Mouse (Mus musculus): ENCODE data around the gene Gm3618.
"Not testable (repeated sequence)": the region's sequence is repeated elsewhere in the genome, so short reads cannot be mapped to it uniquely, and the experiment has no call there.

The Gm3618 gene

GRCm38 (mm10) chr14:6343578-6343977, at the start of gene Gm3618:
TSS of gene Gm3618 (minus strand) at chr14:6343678.
- DNase-seq (ENCODE audit: low spot score in 2 of 2): not testable (repeated sequence)

DNA sequence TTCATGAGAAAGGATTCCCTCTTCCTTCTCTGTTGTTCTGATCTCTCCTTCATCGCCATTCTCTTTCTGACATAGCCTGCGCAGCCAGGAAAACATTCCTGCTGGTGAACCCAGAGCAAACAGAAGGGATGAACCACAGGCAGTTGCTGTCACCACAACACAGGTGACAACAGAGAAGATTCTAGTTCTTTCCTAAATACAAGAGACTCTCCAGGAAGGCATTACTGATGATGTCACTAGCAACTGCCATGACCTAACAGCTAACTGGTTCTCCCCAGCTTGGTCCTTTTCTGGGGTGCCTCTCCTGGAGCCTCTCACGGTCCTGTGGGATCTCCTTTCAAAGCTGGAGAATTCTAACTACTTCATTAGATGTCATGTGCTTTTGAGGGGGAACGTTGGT, 46.7 kb upstream of the Gm3618 start, which contains the start of gene Gm16440:
Gene Gm16440, minus strand, starts transcription at position 101 of the 400 bp plus-strand sequence.
- DNase-seq (ENCODE audit: low spot score in 2 of 2): not testable (repeated sequence)

GRCm38 (mm10) chr14:6304743-6305142, 38.7 kb downstream of the Gm3618 start, which contains the start of gene Gm21103:
TSS of gene Gm21103 (minus strand) at chr14:6304843.
- not testable (repeated sequence) for DNase-seq (ENCODE audit: low spot score in 2 of 2)

- DNase-seq (ENCODE audit: low spot score in 2 of 2): peak; percentile 3 to 4
Measured at GRCm38 (mm10) chr14:6286931-6287715, 56.4 kb downstream of the Gm3618 start, which contains the start of gene Gm3411. TSS of gene Gm3411 (minus strand) at chr14:6287250.

Measured in thymus, postnatal 10 days (tissue).